Mouse (Mus musculus) activated CD4-positive, CD25-positive, alpha-beta regulatory T cell, adult 9 weeks (primary cell): ENCODE measurements around the gene Slc7a6. TPM values are rescaled to one million over a fixed set of nuclear protein-coding genes. Genes with fewer than 3 reads are reported as not detected.

Experiments
- polyA plus RNA-seq: library from polyadenylated mRNA; unstranded; fragments of 100-300 nt; shearing (Covaris generic); gene quantifications from one replicate; pipeline ENCODE4 v1.2.1, GENCODE M21; 2017

Gene Slc7a6
- 43.4 TPM for polyA plus RNA-seq

DNA sequence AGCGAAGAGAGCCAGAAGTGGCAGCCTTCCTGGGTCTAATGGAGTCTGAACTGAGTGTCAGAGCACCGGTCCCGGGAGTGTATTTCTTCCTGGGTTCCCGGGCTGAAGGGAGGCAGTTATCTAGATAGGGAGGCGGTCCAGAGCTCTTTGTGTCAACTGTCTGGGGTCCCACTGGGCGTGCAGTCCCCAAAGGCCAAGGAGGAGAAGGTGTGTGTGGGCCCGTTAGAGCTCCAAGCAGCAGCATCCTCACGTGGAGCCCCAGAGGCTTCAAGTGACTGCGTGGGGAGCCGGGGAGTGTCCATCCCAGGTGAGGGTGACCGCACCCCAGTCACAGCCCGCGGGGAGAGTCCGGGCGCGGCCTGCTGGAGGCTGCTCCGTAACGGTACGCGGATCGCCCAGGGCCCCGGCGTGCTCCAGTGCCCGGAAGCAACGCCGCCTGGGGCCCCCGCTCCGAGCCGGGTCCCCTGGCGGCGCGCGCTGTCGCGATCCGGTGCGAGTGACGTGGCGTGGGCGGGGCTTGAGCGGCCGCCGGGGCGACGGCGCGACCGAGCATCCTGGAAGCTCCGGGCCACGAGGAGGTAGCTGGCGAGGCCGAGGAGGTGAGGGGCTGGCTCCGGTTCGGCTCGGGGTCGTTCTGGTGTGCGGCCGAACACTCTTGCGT is at the start of gene Slc7a6:
Gene Slc7a6, plus strand, starts transcription at position 502 of the 661 bp plus-strand sequence.

DNA sequence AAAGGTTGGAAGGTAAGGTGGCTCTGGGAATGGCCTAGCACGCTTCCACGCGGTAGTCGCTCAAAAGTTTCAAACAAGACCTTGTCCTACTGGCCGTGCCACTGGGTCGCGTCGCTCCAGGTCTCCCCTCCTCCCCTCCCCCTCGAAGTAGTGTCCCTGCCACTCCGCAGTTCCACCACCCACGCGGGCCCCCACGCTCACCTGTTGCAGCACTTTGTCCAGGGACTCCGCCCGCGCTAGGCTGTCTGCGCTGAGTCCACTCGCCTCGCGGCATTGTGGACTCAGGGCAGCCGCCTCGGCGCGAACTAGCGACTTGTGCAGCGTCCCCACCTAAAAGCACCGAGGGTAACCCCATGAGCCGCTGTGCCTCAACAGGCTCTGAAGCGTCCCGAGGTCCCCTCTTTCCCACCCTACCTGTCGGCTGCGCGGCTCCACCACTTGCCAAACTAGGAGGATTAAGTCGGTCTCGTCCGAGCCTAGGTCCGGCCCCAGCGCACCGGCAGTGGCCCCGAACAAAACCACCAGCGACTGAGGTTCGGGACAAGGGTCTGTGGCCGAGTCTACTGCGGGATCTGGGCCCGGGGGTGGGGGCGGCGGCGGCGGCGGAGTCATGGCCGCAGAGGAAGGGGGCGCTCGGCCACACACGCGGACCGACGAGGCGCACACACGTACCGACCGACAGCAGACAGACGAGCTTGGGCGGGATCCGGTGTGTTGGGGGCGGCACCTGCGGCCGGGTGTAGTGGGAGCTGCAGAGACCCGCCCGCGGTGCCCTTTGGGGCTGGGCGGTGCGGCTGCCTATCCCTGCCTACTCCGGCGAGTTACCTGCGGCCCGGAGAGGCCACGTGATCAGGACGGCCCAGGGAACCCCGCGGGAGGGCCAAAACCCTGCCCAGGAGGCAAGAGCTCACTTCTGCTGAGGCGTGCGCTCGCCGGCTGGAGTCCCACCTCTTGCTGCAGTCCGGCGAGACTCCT is 32.2 kb upstream of the Slc7a6 start, which contains the start of gene Esrp2:
Gene Esrp2, minus strand, starts transcription at position 819 of the 975 bp plus-strand sequence.

DNA sequence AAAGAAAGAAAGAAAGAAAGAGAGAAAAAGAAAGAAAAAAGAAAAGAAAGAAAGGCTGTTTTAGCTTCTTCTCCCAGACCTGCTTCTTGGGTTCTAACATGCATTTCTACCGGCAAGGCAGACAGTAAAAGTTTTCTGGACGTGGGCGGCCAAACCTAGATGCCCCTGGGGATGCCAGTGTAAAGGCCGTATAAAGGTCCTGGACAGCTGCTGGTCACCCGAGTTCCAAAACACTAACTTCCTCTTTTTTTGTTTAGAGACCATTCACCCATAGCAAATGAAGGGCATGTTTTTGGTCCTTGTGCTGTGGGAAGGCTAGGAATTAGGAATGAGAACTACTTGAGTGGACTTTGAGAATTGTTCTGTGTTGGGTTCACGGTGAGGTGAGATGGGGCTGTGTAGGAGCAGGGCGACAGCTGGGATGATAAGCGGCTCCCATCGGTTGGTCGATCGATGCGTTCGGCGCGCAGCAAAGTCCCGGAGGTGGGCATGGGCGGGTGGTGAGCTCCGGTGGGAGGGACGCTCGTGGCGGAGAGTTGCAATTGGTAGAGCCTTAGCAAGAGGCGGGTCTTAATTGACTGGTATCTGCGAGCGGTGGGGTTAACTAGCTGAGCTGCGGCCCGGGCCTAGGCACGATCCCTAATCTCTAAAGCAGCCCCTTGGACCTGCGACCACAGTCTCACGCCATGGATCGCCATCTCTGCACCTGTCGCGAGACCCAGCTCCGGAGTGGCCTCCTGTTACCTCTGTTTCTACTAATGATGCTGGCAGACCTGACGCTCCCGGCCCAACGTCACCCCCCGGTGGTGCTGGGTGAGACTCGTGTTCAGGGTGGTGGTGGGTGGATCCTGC is 18.6 kb upstream of the Slc7a6 start, which contains the start of gene Pla2g15:
Gene Pla2g15, plus strand, starts transcription at position 599 of the 852 bp plus-strand sequence.

DNA sequence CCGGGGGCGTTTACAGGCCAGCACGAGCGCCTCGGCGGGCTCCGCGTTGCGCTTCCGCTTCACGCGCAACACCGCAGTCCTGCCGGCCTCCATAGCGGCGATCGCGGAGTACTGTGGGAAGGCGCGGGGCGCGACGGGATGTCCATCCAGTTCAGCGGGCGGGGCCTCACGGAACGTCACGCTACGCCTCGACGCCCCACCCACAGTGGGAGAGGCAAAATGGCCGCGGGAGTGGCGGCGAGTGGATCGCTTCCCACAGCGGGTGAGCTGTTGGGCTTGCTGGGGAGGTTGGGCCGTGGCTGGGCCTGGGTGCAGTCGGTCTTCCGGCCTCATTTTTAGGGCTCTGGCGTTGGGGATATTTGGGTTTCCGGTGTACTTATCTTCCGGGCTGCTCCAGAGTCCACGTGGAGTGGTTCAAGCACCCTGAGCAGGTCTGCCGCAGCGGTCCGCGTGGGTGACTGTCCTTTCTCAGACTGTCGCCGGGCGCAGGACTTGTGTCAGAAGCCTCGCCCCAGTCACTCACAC is 42.2 kb downstream of the Slc7a6 start, which contains the start of the genes Slc7a6os and Prmt7:
Gene Slc7a6os, minus strand, starts transcription at position 115 of the 525 bp plus-strand sequence.
Gene Prmt7, plus strand, starts transcription at position 116 of the 525 bp plus-strand sequence.

Other genes with a start within 250 kb of the Slc7a6 start
- gene Ctrl, start 235.0 kb upstream of the Slc7a6 start, polyA plus RNA-seq = 3.4 TPM
- gene Psmb10, start 230.4 kb upstream of the Slc7a6 start, polyA plus RNA-seq = 546 TPM
- gene Lcat, start 225.5 kb upstream of the Slc7a6 start, polyA plus RNA-seq = 0.82 TPM
- 13.3 TPM for gene Slc12a4, start 202.8 kb upstream of the Slc7a6 start, polyA plus RNA-seq
- not detected for gene Dpep3, start 189.4 kb upstream of the Slc7a6 start, polyA plus RNA-seq
- 34.1 TPM for gene Dus2, start 177.5 kb upstream of the Slc7a6 start, polyA plus RNA-seq
- not detected for gene Dpep2nb, start 162.9 kb upstream of the Slc7a6 start, polyA plus RNA-seq
- 9.8 TPM for gene Ddx28, start 157.0 kb upstream of the Slc7a6 start, polyA plus RNA-seq
- 51.8 TPM for gene Nfatc3, start 110.0 kb upstream of the Slc7a6 start, polyA plus RNA-seq
- gene Esrp2, start 31.9 kb upstream of the Slc7a6 start, polyA plus RNA-seq = 2.9 TPM
- gene Pla2g15, start 18.5 kb upstream of the Slc7a6 start, polyA plus RNA-seq = 14.3 TPM
- 43.9 TPM for gene Slc7a6os, start 42.1 kb downstream of the Slc7a6 start, polyA plus RNA-seq
- gene Prmt7, start 42.1 kb downstream of the Slc7a6 start, polyA plus RNA-seq = 36.5 TPM
- not detected for gene Smpd3, start 169.1 kb downstream of the Slc7a6 start, polyA plus RNA-seq
- gene Zfp90, start 246.5 kb downstream of the Slc7a6 start, polyA plus RNA-seq = 6.4 TPM